Mouse (Mus musculus): ENCODE measurements around the gene Recql. TPM values are rescaled to one million over a fixed set of nuclear protein-coding genes. Genes with fewer than 3 reads are reported as not detected.

Gene Recql
- polyA plus RNA-seq, 1 experiment from 2014 or later, result 23.9 TPM

DNA sequence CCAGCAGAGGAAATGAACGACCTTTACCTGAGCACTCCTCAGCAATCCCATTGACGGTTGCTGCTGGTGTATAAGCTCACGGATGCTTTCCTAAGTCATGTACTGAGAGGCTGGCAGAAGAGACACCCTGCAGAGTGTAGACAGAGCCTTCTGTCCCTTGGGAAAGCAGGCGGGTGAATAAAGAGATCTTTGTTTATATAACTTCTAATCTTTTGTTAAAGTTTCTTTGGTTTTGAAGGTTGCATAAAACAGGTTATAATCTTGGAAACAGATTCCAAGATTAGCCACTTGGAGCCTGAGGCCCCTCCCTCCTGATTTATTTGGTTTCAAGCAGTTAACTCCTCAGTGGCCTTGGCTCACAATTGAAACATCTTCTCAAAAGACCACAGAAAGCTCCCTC lies 64.0 kb downstream of the Recql start, which contains the start of gene Slco1a5:
Slco1a5 (minus strand) TSS at position 101 of the 400 bp plus-strand sequence.
- Histone ChIP-seq H3K9ac (no peak within 1 kb of the TSS), H3K27me3 (no peaks in the 10 kb centered on the region)
- WGBS, result 14% methylated on average over 4 of the region's 4 CpGs

DNA sequence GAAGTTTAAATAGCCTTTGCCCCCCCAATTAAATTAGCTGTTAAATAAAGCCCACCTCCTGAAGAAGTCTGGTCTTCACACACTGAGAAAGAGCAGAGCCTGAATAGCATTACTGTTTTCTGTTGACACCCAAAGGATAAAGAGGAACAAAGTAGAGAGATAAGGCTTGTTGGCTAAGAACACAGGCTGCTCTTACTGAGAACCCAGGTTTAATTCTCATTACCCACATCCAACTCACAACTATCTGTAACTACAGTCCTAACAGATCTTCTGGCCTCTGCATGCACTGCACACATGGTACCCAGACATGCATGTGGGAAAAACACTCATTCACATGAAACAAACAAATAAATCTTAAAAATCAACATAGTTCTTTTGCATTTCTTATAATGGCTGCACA lies 69.8 kb downstream of the Recql start:
- Histone ChIP-seq H3K4me1 (replicated peaks) (no peaks in the 10 kb centered on the region), H3K27ac (replicated peaks) (no peak overlapping the region), H3K9ac (no peak overlapping the region), H3K27me3 (no peaks in the 10 kb centered on the region), H3K9me3 (no peaks in the 10 kb centered on the region), H3K4me3 (no peak overlapping the region), H3K36me3 (no peaks in the 10 kb centered on the region), H3K4me2 (no peak overlapping the region)
- ATAC-seq (ENCODE audit: low FRiP score, low read depth), result no peak

More for the DNA sequence above, 64.0 kb downstream of the Recql start, which contains the start of gene Slco1a5:
- Histone ChIP-seq H3K4me2 (no peak within 1 kb of the TSS), H3K9me3 (no peaks in the 10 kb centered on the region), H3K27ac (replicated peaks) (no peak within 1 kb of the TSS), H3K4me3 (no peak within 1 kb of the TSS), H3K36me3 (no peaks in the 10 kb centered on the region), H3K4me1 (replicated peaks) (no peaks in the 10 kb centered on the region)
- no peak for ATAC-seq (ENCODE audit: low FRiP score, low read depth)

DNA sequence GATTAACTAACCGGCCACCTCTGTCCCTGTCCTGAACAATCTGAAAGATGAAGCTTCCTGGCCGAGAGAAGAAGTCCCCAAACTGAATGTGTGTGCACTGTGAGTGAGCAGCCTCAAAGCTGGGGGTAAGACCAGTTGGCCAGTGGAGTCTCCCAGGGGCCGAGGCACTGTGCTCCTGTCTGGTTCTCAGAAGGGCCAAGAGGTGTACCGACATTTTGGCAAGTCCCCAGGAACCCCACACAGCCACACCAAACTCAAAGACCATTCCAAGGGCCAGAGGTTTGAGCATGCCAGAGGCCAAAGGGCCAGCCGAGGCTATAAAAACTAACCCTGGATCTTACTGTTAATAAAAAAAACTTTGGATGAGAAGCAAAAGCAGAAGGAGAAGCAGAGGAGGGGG lies 72.6 kb downstream of the Recql start:
- 95% methylated on average over 5 of the region's 5 CpGs for WGBS
- H3K9me3 ChIP-seq, result no peaks in the 10 kb centered on the region
- H3K4me3 ChIP-seq, result no peak overlapping the region
- H3K27ac ChIP-seq (replicated peaks), result no peak overlapping the region
- no peaks in the 10 kb centered on the region for H3K36me3 ChIP-seq
- H3K27me3 ChIP-seq, result no peaks in the 10 kb centered on the region
- no peak overlapping the region for H3K4me2 ChIP-seq
- no peak for ATAC-seq (ENCODE audit: low FRiP score, low read depth)
- H3K4me1 ChIP-seq (replicated peaks), result no peaks in the 10 kb centered on the region
- H3K9ac ChIP-seq, result no peak overlapping the region

DNA sequence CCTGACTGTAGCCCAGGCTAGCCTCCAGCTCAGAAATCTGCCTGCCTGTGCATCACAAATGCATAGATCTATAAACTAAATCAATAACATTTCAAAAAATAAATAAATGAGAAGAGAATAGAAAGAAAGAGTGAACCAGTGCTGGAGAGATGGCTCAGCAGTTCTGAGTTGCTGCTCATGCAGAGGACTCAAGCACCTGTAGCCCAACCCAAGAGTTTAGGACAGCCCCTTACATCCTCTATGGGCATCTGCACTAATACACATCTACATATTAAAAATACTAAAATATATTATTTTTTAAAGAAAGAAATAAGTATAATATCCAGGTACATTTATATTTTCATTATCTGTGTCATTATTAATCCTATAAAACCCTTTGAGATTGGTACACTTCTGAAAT lies 81.8 kb downstream of the Recql start:
- Histone ChIP-seq H3K4me3 (no peak overlapping the region), H3K9me3 (no peaks in the 10 kb centered on the region), H3K36me3 (no peaks in the 10 kb centered on the region), H3K4me2 (no peak overlapping the region), H3K27me3 (no peaks in the 10 kb centered on the region), H3K27ac (replicated peaks) (no peak overlapping the region), H3K4me1 (replicated peaks) (no peaks in the 10 kb centered on the region), H3K9ac (no peak overlapping the region)
- no peak for ATAC-seq (ENCODE audit: low FRiP score, low read depth)

Other genes starting within 250 kb of the Recql start
- 0.41 and 0.67 TPM in 2 replicates for gene Slco1a6, start 178.6 kb downstream of the Recql start, polyA plus RNA-seq (2015; fragmentation: Nextera tagmentation; extraction: Ambion mirVana)
- 0.52 TPM in 1 of 2 replicates, not detected in the other for gene Iapp, start 88.7 kb downstream of the Recql start, polyA plus RNA-seq (2015; fragmentation: Nextera tagmentation; extraction: Ambion mirVana)
- gene Slco1a5, start 64.1 kb downstream of the Recql start, polyA plus RNA-seq (2015; fragmentation: Nextera tagmentation; extraction: Ambion mirVana), result 0.40 and 0.50 TPM in 2 replicates
- 17.8 and 18.4 TPM in 2 replicates for gene Pyroxd1, start 41.4 kb downstream of the Recql start, polyA plus RNA-seq (2015; fragmentation: Nextera tagmentation; extraction: Ambion mirVana)
- 71.4 and 77.5 TPM in 2 replicates for gene Golt1b, start 134 bp upstream of the Recql start, polyA plus RNA-seq (2015; fragmentation: Nextera tagmentation; extraction: Ambion mirVana)
- gene Spx, start 26.4 kb upstream of the Recql start, polyA plus RNA-seq (2015; fragmentation: Nextera tagmentation; extraction: Ambion mirVana), result 3.0 and 4.7 TPM in 2 replicates
- not detected in 2 replicates for gene Gys2, start 86.0 kb upstream of the Recql start, polyA plus RNA-seq (2015; fragmentation: Nextera tagmentation; extraction: Ambion mirVana)
- 477 and 483 TPM in 2 replicates for gene Ldhb, start 120.9 kb upstream of the Recql start, polyA plus RNA-seq (2015; fragmentation: Nextera tagmentation; extraction: Ambion mirVana)
- 12.5 and 13.6 TPM in 2 replicates for gene Kcnj8, start 184.5 kb upstream of the Recql start, polyA plus RNA-seq (2015; fragmentation: Nextera tagmentation; extraction: Ambion mirVana)